Mouse (Mus musculus) NIH3T3 (cell line): ENCODE data around the gene Bcl2l10.

ENCODE experiments used
- DNase-seq: peaks from one replicate; pipeline ENCODE4 v3.0.0-alpha.2; 2012; ENCODE audit warnings: low read depth

Bcl2l10 gene

DNA sequence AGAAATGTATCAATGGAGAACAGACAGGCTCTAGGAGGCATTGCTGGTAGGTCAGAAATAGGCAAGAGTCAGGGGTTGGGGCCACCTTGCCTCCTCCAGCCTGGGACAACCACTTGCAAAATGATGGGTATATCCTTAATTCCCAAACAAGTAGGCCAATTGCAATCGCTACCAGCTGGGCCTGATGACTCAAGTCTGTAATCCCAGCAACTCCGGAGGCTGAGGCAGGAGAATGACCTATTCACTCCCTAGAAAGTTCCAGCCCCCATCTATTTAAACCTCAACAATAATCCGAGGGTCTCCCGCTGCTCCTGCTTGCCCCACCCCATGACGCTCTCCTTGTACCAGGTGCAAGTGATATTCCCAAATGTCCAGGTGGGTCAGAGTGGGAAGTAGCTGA lies at the start of gene Bcl2l10:
Gene Bcl2l10, plus strand, starts transcription at position 301 of the 400 bp plus-strand sequence.
- no peak for DNase-seq

DNA sequence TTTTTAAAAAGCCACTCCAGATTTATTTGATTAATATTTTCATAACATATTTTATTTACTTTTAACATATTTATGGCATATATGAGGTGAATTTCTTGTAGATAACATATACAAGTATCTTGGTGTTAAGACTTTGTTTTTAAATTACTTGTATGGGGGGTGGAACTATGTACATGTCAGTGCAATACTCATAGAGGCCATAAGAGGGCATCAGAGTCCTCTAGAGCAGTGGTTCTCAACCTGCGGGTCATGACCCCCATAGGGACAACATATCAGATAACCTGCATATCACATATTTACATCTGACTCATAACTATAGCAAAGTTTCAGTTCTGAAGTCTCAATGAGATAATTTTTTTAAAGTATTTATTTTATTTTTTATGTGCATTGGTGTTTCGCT lies 48.2 kb upstream of the Bcl2l10 start:
- DNase-seq, result peak; percentile 34

DNA sequence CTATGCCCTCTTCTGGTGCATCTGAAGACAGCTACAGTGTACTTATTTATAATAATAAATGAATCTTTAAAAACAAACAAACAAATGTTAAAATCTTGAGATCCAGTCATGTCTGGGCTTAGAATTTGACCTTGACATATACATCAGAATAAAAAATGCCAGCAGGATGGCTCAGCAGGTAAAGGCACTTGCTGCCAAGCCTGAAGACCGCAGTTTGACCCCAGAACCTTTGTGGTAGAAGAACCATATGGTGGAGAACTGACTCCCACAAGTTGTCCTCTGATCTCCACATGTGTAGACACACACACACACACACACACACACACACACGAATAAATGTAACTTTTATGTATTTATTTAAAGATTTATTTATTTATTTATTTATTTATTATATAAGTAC lies 44.5 kb upstream of the Bcl2l10 start:
- no peak for DNase-seq

DNA sequence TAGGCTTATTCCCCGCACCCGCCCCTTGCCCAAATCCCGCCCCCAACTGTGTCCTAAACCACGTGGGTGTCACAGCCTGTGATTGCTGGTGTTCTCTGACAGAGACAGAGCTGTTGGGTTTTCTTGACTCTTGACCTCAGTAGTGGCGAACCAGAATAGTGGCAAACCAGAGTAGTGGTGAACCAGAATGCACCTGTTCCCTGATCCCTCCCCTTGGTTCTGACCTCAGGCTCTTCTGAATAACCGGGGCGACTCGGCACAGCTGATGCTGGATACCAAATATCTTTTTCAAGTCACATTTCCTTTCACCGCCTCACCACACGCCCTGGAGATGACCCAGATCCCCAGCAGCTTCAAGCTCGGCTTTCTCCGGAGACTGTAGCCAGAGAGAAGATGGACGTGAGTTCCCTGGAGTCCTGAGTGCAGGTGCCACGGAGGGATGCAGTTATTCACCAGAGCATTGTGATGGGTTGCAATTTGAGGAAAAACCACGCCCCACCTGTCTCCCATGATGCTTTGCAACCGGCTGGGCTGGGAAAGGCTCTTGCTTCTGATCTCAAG lies 43.8 kb upstream of the Bcl2l10 start:
- no peak for DNase-seq

DNA sequence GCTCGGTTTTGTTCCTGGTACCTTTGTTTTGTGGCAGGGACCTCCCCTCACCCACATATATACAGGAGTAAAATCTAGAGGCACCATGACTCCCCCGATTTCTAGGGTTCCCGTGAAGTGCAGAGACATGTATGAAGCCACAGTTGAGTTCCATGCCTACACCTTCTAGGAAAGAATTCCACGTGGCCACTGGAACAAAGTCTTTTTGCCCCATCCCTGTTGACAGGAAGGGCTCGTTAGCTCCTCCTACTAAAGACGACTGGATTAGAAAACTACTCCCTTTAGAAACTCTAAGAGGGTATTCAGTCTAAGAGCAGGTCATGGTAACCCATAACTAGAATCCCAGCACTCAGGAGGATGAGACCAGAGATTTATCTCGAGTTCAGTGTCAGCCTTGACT lies 43.3 kb upstream of the Bcl2l10 start:
- no peak for DNase-seq

DNA sequence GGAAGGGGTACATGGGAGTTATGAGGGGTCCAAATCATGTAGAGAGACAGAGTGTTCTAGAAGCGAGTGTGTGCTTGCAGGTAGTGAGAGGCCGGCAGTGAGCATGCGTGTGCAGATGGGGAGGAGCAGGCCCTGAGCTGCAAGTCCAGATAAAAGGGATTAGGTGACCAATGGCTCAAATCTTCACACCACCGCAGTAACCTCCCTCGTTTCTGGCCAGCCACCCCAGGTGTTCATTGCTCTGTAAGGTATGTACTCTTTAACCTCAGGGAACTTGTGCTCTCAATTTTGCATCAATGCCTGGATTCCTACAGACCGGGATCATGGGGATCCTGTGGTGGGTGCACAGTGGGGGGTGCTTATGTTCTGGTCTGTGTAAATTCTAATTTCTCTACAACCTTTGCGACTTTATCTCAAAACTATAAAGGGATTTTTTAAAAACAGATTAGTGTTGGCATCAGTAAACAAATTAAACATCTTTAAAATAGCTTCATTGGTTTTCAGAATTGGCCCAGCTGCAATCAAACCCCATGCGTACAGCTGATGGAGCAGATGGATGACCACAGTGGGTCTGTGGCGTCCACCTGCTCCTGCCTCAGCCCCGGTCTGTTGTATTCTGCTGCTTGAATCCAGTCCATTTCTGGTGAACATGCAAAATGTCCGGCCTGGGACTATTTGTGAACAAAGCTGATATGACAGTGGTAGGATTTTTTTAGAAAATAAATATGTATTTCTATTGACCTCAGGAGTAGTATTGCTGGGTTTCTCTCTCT lies 41.2 kb upstream of the Bcl2l10 start, which contains the start of gene Gnb5:
Gene Gnb5, plus strand, starts transcription at position 163 of the 773 bp plus-strand sequence.
- no peak for DNase-seq

DNA sequence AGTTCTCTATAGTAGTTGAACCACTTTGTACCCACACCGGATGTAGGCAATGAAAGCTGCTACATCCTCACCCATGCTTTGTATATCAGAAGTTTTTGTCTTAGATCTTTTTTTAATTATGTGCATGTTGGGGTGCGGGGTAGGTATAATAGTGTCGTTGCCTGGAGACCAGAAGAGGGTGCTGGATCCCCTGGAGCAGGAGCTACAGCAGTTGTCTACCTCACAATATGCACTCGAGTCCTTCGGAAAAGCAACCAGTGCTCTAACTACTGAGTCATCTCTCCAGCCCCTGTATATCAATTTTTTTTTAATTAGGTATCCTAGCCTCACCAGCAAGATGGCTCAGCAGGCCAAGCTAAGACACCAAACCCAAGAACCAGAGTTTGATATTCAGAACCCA lies 40.5 kb upstream of the Bcl2l10 start:
- no peak for DNase-seq

DNA sequence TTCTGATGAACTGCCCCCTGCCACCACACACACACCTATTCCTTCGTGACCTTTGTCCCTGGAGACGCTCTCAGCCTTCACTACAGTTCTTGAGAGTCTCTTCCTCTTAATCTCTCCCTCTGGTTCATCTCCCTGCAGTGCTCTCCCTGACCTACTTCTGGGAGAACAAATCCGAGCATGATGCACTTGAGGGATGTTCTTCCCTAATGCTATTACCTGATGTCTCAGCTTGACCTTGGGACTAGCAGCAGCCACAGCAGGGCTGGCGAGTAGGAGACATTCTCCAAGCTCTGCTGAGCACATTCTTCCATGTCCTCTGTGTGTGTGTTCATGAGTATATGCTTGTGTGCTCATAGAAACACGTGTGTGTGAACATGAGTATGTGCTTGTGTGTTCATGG lies 38.9 kb upstream of the Bcl2l10 start:
- no peak for DNase-seq

DNA sequence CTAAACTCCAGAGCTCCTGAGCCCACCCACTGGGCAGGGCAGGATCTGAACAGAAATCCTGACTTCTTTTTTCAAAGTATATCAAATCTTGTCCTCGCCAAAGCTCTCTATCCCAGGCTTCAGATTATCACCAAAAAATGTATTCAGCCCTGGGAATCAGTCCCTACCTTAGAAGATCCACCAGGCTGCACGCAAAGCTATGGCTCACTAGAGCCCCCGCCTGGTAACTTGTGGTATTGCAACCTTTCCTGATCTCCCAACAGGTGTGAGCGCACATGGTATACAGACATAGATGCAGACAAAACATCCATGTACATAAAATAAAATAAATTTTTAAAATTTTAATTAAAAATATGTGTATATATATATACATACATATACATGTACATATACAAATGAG lies 35.5 kb upstream of the Bcl2l10 start:
- DNase-seq, result peak; percentile 85

DNA sequence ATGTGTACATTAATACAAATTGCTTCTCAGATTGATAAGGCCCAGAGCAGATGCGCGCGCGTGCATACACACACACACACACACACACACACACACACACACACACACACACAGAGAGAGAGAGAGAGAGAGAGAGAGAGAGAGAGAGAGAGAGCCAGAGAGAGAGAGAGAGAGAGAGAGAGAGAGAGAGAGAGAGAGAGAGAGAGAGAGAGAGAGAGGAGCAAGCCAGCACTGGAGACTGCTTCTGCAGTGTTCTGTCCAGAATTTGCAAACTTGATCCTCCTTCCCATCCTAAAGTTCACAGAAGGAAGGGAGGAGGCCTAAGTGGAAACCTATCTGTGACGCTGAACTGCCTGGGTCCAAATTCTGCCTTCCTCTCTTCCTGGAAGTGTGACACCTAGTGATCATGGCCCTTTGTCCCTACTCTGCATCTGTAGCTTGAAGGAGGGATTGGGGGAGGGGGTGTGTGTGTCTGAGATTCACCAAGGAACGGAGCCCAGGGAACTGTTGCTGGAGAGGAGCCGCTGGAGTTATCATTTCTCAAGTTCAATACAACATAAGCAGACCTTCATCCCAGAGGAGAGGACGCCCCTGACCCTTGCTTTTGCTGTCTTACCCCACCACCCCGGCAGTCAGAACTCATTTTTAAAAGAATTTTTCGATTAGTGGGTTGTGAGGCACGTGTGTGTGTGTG lies 34.3 kb upstream of the Bcl2l10 start:
- peak; percentile 24 for DNase-seq

DNA sequence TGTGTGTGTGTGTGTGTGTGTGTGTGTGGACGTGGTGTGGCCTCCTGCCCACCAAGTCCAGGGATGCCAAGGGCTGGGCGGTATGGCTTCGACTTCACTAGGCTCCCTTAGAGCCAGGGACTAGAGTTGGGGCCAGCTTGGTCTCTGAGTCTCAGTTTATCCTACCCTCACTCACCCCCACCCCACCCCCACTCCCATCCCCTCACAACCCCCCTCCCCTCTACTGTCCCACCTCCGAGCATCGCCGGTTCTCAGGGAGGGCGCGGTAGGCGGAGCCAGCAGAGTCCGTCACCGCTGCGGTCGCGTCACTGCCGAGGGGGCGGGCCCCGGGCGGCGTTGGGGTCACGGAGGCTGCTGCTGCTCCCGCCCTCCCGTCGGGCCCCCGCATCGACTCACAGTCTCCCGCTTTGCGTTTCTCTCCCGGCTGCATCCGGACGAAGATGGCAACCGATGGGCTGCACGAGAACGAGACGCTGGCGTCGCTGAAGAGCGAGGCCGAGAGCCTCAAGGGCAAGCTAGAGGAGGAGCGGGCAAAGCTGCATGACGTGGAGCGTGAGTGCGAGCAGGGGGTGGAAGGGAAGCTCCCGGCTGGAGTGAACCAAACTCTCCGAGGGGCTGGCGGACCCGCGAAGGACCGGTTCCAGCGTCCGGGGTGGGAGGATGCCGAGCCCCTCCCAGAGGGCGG lies 33.6 kb upstream of the Bcl2l10 start:
- DNase-seq, result peak; percentile 77

DNA sequence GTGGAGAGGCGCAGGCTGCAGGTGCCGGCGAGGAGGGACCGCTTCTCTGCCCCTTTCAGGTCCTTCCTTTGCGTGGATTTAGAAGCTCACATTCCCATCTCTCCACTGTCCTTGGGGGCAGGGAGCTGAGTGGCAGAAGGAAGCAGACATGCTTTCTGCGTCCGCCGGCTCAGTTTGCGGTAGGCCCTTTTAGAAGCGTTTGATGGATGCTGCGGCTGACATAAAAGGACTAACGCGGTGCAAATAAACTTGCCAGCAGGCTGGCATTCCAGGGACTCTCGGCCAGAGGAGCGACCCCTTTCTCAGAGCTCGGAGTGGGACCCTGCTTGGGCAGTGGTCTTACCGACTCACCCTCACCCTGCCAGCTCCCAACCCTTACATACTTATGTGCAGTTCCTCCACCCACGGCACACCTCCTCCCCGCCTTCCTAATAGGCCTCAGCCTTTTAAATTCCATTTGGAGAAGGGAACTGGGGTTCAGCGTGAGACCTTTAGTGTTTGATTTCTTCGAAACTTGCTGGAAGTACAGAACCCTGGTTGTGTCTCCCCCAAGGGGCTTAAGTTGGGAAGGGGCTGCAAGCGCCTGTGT lies 32.9 kb upstream of the Bcl2l10 start:
- DNase-seq, result no peak

DNA sequence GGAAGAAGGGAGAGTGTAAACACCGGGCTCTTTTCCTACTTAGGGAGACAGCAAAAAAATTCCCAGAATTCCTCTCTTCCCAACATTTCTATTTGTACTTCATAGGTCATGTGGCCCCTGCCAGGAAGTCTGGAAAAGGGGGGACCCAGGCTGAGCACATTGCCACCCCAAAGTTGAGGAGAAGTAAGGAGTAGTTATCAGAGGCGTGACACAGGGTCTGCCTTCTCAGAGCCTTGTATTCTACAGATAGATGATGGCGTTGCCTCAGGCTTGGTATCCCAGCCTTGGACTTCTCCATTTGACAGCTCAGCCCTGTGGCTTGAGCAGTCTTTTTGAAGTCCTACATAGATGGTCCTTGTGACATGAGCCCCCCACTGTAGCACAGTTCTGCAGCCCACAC lies 32.3 kb upstream of the Bcl2l10 start:
- DNase-seq, result no peak

DNA sequence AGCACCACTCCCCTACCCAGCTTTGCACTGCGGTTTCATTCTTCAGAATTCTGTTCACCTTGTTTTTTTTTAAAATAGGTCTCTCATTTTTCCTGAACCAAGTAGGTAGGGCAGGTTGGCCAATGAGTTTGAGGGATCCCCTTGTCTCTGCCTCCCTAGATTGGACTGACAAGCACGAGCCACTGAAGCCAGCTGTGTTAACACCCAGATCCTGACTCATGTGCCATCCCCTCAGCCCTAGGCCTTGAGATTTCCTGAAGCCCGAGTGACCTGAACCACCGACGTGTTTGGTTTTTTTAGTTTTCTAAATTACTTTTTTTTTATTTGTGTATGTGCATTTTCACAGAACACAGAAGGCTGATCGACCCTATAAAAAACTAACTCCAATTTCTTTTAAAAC lies 30.8 kb upstream of the Bcl2l10 start:
- DNase-seq, result no peak

DNA sequence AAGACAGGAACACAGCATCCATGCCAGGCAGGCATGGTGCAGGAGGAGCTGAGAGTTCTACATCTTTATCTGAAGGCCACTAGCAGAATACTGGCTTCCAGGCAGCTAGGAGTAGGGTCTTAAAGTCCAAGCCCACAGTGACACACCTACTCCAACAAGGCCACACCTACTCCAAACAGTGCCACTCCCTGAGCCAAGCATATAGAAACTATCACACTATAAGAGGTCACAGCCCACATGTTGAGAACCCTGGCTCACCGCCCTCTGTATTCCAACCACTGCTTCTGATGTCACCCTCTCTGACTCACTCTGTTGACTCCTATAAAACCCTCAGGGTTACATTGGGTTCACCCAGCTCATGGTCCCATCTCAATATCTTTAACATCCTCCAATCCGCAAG lies 29.4 kb upstream of the Bcl2l10 start:
- peak; percentile 67 for DNase-seq

DNA sequence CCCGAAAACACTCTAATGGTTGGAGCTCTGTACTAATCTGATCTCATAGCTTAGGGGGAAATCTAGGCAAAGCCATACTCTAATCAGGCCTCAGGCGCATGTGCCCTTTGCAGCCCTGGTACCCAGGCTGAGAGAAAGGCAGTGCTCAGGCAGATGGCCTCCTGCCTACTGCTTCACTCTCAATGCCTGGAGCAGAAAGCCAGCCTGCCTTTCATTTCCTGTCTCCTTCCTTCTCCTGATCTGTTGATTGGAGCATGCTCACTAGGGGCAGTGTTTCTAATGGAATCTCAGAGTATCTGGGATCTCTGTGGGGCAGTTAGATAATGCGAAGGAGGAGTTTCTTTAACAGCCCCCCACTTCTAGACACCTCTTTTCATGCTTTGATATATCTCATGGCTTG lies 28.2 kb upstream of the Bcl2l10 start:
- peak; percentile 13 for DNase-seq

DNA sequence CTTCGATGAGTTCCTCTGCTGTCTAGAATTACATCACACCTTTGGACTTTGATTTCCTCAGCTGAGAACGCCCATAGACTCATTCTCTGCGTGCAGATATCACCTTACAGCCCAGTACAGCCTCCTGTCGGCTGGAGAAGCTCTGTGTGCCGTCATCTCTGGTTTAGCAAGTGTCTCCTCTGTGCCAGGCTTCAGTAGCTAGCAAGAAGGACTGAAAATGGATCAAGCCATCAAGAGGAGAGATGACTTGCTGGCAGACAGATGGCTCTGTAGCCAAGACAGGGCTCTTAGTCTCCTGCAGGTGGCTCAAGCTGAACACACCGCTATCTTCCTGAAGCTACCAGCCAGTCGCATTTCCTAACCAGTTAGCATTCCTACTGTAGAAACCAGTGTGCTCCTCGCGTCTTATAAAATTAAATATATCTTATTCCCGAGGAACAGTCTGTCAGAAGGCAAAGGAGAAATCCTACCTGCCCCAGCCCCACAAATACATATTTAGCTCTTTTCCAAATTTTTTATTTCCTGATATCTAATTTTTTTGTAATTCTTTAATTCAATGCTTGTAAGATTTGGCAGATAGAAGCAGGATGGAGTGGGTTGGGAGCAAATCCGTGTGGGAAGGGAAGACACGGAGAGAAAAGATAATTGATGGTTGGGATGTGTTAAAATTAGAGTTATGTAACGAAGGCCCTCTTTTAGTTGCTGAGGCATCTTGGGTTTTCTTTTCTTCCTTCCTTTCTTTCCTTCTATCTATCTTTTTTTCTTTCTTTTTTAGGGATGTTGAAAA lies 25.3 kb upstream of the Bcl2l10 start:
- DNase-seq, result no peak

DNA sequence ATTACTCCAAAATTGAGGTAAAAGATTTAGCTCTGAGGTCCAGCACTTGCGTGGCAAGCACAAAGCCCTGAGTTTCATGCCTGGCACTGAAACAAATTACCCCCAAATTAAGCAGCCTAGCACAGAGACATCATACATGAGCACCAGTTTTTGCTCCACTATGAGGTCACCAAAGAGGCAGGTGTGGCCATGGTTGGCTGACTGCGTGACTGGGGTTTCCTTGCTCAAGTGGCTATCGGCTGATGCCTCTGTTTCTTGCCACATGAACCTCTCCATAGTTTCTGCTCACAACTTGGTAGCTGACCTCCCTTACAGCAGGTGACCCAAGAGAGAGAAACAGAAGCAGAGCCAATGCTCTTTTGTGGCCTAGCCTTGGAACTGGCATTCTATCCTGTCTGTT lies 19.5 kb upstream of the Bcl2l10 start:
- DNase-seq, result no peak

DNA sequence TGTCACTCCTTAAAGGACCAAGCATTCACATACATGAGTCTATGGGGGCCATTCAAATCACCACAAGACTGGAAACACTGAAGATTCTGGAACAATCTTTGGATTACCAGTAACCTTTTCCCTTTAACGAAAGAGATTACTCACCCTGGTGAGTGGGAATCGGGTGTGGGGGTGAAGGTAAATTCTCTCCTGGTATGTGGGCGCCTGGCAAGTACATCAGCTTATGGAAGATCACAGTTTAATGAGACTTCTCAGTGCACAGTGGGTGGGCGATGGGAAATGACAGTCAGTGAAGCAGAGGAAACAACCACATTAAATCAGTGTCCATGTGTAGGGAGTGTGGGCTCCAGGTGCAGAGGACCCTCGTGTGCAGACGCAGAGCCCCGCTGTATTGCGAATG lies 16.7 kb upstream of the Bcl2l10 start:
- DNase-seq, result no peak

DNA sequence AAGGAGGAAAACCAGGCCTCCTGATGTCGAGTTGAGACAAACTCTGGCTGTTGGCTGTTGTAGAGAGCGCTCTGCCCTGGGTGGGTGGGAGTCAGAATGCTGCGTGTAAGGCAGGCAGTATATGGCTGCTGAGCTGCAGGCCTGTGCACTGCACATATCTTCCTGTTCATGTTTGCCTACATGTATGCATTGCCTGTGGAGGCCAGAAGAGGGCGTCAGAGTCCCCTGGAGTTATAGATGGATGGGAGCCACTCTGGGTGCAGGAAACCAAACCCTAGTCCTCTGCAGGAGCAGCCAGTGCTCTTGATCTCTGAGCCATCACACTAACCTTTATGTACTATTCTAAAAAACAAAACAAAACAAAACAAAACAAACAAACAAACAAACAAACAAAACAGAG lies 13.1 kb upstream of the Bcl2l10 start:
- DNase-seq, result no peak

DNA sequence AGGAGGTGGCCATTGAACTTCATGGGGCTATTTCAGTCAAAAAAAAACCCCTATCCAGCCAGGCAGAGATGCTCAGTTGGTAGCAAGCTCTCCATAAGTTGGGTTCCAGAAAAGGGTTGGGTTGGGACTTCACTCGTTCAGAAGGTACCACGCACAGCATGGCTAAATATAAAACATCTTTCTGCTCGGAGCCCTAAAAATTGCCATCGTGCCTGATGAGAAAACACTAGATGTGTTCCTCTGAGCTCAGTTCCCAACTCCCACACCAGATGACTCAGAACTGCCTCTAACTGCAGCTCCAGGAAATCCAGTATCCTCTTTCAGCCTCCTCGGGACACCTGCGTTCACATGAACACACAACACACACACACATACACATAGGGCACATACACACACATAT lies 9.5 kb upstream of the Bcl2l10 start:
- no peak for DNase-seq

DNA sequence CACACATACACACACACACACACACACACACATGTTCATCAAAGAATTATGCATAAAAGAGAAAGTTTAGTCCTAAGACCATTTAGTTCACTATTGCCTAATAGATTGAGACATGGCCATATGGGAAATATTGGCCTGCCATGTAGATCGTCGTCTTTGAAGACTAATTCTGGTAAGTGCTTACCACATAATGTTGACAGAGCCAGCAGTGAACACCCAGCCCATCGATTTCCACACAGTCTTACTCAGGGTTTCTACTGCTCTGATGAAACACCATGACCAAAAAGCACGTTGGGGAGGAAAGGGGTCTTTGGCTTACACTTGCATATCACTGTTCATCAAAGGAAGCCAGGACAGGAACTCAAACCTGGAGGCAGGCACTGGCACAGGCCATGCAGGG lies 5.1 kb upstream of the Bcl2l10 start:
- DNase-seq, result peak; percentile 30
